Mouse (Mus musculus) left cerebral cortex, postnatal 14 days (tissue): ENCODE data around the gene Pi4k2b. TPM values are rescaled to one million over a fixed set of nuclear protein-coding genes. Genes with fewer than 3 reads are reported as not detected.
"Not testable (repeated sequence)": the region's sequence is repeated elsewhere in the genome, so short reads cannot be mapped to it uniquely, and the experiment has no call there.

ENCODE experiments used
- DNase-seq, 2 experiments: peaks; one replicate each; pipeline ENCODE4 v3.0.0; 2021 to 2022; ENCODE audit warnings: low spot score in 2 of 2, mixed read lengths in 1 of 2
- intact Hi-C: fragments of 180-260 bp; cut with DNase I; formaldehyde crosslinking; loops from one replicate; pipeline ENCODE4 v1.15.1; 2025
- total RNA-seq, 2 experiments: library from RNA; stranded (reverse); gene quantifications; 2 replicates each; pipeline ENCODE4 v1.2.3; 2021

The Pi4k2b gene
- total RNA-seq, 2 experiments from 2014 or later = 1.5 to 2.0 TPM

DNA sequence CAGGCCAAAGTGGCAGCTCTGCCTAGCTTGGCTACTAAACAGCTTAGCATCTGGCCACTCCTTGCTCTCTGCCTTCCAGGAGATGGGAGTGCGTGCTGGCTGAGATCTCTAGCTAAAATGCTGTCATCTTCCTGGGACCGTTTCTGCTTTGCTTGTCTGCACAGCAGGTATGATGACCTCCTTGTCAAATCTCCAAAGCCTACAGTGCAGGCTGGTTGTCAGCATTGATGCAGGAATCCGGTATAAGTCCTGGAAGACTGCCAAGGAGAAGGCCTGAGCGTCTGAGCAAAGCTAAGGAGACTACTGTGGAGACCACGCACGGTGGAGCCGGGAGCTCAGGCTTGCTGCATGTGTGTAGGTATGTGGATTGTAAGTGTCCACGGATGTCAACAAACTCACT, 33.9 kb downstream of the Pi4k2b start, which contains the start of gene Zcchc4:
Gene Zcchc4, plus strand, starts transcription at position 173 of the 400 bp plus-strand sequence.
- intact Hi-C loops = no loop called here

DNA sequence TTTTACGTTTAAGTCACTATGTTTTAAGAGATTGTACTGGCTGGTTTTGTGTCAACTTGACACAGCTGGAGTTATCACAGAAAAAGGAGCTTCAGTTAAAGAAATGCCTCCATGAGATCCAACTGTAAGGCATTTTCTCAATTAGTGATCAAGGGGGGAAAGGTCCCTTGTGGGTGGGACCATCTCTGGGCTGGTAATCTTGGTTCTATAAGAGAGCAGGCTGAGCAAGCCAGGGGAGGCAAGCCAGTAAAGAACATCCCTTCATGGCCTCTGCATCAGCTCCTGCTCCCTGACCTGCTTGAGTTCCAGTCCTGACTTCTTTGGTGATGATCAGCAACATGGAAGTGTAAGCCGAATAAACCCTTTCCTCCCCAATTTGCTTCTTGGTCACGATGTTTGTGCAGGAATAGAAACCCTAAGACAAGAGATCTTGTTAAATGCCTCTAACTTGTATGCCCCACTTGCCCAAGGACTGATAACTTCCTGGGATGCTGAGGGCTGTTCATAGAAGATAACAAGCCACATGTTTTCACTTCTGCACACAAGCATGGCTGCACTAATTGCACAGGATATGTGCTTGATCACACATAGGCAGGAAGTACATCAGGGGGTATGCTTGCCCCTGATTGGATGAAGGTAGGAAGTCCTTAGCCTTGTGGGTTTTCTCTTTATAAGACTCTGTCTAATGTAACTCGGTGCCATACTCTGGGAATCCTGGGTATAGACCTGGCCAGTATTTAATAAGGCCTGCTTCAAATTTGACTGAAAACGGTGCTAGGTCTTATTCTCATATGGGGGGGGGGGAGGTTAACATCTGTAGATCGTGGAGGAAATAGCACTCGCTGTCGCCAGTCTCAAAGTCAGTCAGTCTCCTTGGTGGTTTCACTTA, 35.3 kb downstream of the Pi4k2b start:
- DNase-seq, intact Hi-C loops: not testable (repeated sequence)

More for the DNA sequence above, 33.9 kb downstream of the Pi4k2b start, which contains the start of gene Zcchc4:
- DNase-seq = no peak

DNA sequence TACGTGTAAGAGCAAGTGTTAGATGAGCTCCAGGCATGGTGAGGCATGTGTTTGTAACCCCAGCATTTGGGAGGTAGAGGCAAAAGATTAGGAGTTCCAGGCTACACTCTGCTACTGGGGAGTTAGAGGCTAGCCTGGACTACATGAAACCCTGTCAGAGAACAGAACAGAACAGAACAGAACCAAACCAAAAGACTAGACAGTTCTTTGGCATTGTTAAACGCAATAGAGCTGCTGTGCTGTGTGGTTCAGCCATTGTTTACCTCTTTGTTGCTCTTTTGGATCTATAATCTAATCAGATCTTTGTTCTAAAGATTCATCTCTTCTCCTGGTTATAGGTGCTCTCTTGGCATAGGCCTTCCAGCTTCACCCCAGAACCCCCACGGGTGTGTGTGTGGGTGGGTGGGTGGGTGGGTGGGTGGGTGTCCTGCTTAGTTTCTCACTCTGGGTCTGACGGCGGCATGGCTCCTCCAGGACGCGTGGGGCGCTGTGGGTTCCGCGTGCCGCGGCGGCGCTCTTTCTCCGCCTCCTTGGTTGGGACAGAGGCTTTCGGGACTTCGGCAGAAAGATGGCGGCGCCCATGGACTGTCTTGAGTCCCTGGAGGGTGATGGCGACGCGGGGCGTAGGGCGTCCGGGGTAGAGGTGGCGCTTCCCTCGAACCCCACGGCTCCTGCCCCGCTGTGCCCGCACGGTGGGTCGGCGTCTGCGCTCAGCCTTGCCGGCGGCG, 41.3 kb downstream of the Pi4k2b start:
- peak; percentile 87 to 88 for DNase-seq
- intact Hi-C loops = no loop called here

DNA sequence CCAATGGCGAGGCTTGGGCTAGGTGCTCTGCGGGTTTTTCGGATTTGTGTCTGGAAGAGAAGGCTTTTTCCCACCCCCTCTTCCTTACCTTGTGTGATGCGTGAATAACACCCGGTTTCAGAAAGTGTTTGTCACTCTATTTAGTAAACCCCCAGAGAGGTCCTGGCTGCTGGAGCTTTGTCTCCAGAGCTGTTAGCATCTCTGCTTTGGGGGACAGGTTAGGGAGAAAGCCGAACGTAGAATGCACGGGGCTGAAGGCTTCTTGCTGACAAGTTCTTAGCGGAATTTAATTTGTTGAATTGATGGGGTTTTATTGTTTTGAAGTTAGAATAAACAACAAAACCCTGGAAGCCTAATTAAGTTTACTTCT, 41.9 kb downstream of the Pi4k2b start:
- DNase-seq = no peak
- intact Hi-C loops = no loop called here

DNA sequence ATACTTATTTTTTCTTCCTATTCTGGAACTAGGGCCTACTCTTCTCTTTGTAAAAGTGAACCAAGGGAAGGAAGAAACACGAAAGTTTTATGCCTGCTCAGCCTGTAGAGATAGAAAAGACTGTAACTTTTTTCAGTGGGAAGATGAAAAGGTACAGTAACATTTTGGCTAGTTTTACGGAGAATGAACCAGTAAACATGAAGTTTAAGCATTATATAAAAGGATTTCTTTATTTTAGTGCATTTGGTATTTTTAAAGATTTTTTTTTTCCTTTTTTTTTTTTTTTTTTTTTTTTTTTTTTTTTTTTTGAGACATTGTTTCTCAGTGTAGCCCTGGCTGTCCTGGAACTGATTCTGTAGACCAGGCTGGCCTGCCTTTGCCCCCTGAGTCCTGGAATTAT, 42.6 kb downstream of the Pi4k2b start:
- intact Hi-C loops = no loop called here
- no peak for DNase-seq

DNA sequence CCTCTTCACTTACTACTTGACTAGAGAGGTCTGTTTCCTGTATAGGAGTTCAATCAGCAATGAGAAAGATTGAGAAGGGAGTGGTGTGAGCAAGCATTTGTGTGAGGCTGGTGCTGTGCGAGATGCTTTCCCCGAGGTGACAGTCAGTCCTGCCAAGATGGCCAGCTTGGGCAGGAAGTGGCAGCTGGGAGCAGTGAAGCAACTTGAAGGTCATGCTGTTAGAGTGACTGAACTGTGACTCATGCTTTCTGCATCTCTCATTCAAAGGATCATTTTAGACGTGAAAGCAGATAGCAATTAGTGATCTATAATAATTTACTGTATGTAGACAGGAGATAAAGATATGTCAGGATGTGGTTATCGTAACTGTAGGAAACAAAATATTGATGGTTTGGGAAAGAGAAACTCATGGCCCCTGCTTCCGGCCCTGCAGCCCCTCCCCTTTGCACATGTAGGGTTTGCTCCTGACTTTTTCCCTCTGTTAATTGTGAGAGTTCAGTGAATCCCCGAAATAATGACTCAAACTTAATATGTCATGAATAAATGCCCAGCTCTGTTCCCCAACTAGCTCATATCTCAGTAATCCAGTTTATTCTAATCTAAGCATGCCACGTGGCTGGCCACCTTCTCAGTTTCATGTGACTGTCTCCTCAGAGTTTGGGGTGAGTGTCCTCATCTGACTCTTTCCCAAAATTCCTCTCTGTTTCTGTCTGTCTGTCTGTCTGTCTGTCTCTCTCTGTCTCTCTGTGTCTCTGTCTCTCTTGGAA, 45.4 kb downstream of the Pi4k2b start:
- intact Hi-C loops = no loop called here
- no peak for DNase-seq

DNA sequence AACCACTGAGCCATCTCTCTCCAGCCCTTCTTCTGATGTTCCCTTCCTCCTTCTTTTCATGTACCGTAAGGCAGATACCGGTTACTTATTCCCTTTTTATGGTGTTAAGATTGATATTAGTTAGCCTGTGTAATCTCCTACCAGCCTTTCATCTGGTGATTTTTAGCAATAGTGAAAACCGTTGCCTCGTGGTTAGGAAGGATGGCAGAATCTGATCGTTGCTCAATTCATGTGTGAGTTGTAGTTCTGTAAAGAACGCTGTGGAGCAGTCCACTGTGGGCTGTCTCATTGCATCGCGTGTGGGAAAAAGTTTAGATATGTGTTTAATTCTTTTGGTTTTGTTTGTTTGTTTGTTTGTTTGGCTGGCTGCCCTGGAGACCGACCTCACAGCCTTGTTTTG, 51.9 kb downstream of the Pi4k2b start:
- no peak for DNase-seq
- intact Hi-C loops = loop anchor here (10.0 kb wide), 1 partner anchor 678 kb away; no protein-coding TSS in a partner anchor

DNA sequence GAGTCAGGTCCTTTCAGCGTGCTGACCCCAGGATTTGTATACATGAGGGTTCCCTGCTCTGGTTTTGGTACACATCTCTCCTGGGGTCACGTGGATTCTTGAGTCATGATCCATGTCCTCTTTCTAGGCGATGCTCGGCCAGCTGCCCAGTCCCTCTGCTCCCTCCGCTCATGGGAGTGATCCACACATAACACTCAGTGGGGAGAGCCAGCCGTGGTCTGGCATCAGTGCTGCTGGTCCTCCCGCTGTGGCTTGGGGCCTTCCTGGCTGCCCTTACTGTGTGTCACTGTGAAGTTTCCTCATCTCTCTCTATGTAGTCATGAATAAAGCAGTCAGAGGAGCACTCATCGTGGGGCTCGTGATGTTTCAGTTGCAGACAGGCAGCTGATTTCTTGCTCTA, 52.7 kb downstream of the Pi4k2b start:
- intact Hi-C loops = loop anchor here (10.0 kb wide), 1 partner anchor 679 kb away; no protein-coding TSS in a partner anchor
- DNase-seq = no peak

DNA sequence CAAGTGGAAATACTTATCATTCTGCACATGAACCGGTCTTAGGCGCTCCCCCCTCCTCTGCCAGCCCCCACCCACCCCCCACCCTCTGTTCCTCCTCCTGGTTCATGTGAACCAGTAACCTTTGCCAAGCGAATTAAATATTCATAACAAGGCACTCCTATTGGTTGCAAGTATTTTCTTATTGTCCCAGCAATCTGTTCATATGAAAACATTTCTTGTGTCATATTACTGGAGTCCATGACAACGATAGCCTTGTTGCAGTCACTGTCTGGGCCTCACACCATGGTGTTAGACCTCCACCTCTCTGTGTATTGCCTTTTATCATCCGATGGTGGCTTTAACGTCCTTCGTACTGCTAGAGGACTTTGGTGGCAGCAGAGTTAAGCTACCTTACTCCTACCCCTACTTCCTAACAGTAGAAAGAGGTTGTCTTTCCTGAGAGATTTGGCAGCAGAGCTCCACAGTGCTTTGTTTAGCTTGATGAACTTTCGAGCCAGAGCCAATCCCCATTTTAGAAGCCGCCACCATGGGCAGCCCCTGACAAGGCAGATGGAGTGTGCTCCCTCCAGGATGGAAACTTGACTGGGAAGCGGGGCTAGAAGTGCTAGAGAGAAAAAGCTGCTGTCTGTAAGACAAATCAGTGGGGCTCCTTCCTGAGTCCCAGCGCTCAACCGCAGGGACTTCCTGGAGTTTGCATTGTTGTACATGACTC, 58.1 kb downstream of the Pi4k2b start:
- intact Hi-C loops = loop anchor here (10.0 kb wide), 1 partner anchor 685 kb away; no protein-coding TSS in a partner anchor
- DNase-seq = no peak

DNA sequence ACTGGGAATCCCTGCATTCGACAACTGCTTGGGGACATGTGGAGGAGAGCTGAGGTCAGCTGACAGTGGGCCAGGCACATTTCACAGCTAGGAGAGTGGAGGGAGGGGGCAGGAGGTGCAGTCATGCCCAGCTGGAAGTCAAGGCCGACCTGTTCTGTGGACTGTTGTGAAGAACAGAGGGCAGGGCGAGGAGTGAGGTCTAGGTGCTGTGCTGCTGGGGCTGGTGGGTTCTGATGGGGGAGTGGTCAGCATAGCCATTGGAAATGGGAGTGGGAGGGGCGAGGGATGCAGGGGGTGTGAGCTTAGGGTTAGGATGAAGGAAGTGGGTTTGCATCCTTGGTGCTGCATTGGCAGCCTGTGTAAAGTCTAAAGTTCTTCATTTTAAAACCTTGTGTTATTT, 64.4 kb downstream of the Pi4k2b start:
- DNase-seq = no peak
- intact Hi-C loops = no loop called here

DNA sequence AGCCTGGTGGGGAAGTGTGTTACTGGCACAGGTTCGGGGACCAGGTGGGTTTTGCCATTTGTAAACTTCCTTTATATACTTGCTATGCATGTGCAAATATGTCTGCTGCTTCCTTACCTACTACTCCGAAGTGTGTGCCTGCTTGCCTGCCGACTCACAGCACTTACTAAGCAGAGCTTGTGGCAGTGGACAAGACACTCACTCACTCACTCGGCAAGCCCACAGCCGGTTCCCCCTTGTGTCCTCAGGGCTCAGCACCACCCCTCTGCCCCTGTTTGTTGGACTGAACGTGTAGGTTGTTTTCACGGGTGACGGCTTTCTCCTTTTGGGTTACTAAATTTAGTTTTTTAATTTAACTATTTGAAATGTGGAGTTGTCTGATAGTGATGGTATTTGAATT, 65.0 kb downstream of the Pi4k2b start:
- DNase-seq = no peak
- intact Hi-C loops = no loop called here

DNA sequence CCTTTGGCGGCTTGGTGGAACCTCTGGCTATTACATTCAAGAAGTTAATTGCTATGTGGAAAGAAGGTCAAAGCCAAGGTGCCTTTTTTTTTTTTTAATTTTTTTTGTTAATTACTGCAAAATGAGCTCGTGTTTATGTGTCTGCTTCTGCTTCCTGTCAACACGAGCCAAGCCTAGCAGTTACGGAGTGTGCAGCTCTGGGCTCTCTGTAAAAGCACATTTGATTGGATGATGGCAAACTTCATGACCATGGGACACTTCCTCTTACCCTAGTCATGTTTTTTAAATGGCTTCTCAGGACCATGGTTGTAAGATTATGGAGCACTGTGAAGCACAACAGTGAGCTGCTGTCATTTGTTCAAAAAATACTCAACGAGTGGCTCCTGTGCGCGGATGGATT, 65.7 kb downstream of the Pi4k2b start:
- intact Hi-C loops = no loop called here
- no peak for DNase-seq

DNA sequence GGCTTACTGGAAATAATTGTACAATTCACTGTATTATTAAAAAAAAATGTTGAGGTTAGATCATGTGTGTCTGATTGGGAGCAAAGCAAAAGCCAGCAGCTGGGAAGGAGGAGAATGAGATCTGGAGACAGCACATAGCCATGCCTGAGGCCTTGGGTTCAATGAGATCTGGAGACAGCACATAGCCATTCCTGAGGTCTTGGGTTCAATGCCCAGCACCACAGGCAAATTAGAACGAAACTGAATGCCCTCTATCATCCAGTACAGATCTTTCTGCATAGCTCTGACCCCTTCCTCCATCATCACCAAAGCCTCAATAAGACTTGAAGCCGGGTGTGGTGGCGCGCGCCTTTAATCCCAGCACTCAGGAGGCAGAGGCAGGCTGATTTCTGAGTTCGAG, 69.1 kb downstream of the Pi4k2b start:
- DNase-seq = no peak
- intact Hi-C loops = no loop called here

DNA sequence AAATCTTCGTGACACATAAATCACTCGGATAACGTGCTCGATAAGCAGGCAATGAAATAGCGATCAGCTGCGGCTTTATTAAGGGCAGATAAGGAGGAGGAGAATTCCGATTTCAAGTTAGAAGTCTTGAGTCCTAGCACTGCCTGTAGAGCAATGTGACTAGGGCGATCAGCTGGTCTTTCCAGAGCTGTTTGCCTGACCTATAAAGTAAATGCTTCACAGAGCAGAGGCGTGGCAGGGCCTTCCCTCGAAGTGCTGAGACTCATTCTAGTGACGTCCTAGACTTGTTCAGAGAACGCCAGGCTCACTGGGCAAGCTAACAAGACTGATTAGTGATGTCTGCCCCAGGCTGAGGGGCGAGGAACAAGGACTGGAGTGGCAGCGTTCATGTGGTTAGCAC, 69.7 kb downstream of the Pi4k2b start:
- no peak for DNase-seq
- intact Hi-C loops = no loop called here

DNA sequence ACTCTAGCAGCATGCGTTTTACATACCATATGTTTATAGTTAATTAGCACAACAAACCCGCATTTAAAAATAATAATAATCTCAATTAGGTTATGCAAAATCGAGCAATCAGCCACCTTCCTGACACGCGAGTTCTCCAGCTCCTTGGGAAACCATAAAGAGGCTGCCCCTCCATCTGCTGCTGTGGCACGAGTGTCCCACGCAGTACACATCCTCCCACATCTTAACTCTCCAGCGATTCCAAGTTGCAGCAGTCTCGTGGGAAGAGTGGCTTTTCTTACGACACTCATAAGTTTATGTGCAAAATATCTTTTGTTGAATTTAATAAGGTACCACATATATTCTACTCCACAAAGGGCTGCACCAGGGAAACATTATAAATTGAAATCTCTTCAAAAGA, 71.1 kb downstream of the Pi4k2b start:
- intact Hi-C loops = no loop called here
- DNase-seq = peak; percentile 29 to 36

DNA sequence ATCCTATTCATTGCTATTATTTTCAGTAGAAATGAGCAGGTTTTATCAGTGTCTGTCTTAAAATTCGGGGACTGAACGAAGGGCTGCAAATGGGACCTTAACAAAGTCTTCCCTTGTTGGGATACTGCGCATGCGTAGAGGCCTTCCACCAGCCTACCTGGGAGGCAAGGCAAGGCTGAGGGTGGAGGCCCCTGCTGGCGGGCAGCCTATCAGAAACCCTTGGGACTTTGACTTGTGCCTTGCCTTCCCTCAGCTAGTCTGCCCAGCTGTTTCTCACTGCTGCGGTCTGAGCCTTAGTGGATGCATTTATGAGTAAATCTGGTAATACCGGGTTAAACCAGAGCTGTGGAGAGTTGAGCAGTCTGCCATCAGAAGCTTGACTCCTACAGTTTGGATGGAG, 71.9 kb downstream of the Pi4k2b start:
- intact Hi-C loops = no loop called here
- DNase-seq = no peak

DNA sequence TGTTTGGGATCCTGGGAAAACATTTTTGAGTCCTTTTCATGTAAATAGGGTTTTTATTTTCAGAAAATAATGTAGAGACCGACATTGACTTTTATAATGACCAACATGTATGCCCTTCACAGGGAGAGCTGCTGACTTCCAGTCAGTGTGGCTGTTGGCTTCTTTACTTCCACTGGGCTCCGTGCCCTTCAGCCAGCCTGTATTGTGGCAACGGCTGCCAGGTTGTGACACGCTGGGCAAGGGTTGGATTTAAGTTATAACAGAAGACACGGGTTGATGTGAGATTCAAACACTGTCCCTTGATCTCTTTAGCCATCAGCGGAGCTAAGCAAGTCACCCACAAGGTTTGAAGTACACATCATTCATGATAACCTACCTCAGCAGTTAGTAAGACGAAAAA, 77.3 kb downstream of the Pi4k2b start:
- intact Hi-C loops = no loop called here

More for the DNA sequence above, 77.3 kb downstream of the Pi4k2b start:
- DNase-seq = no peak
